Mouse (Mus musculus) liver, postnatal 0 days (tissue): Measurements from ENCODE around the gene Sds.

ENCODE experiments used
- CTCF ChIP-seq: sonication (generic); IDR thresholded peaks from 2 replicates; pipeline ENCODE4 v1.5.1; 2016; ENCODE audit warnings: antibody characterized with exemption, low read depth
- EP300 ChIP-seq: IDR thresholded peaks from 2 replicates; pipeline ENCODE4 v1.6.1; 2016; ENCODE audit warnings: antibody characterized with exemption, low read depth, mild to moderate bottlenecking

DNA sequence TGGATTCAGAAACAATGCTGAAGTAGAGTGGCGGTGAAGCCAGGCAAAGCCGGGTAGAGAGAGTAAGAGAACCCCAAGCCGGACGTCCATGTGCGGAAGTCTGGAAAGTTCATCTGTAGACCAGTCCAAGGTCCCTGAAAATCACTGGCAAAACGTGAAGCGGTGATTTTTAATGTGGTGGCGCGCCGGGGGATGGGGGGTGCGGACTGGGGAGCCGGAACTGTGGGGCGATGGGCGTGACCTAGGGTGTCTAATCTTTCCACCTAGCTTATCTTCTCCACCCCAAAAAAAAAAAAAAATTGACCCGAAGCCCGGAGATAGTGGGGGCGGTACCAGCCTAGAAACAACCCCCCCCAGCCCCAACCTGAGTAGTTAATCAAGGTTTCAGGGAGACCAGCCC, 38.8 kb upstream of the Sds start:
- TF ChIP-seq CTCF (no peak), EP300 (no peak)
